ENCODE assay signal across 8 mouse cellular contexts in the genomic region with DNA sequence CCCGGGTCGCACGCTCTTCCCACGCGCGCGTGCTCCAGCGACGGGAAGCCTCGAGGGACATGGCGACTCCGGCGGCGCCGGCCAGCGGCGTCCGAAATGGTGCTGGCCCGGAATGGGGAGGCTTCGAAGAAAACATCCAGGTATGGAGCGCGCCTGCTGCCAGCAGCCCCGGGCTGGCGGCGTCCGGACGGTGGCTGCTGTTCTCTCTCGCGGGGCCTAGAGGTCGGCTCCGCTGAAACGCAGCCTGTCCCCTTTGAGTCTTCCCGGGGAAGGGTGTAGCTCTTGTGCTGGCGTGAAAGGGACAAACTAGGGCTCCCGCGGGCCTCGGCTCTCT. TPM values are rescaled to one million over a fixed set of nuclear protein-coding genes. Genes with fewer than 3 reads are reported as not detected.
DNase-seq lines count a peak whose midpoint lies in the region; ATAC-seq and TF ChIP-seq lines count a peak whose summit lies in the region.

No protein-coding gene starts in this region.

- no peak for TF ChIP-seq POLR2A in kidney, adult 2 months (IDR thresholded peaks at IDR 0.05; ENCODE audit: low read depth, low read length)
- TF ChIP-seq POLR2A in bone marrow macrophage, adult 2 months (IDR thresholded peaks at IDR 0.05; ENCODE audit: borderline replicate concordance, low read depth, low read length) = no peak

- H3K27ac ChIP-seq in kidney, adult 2 months (ENCODE audit: insufficient read depth, low read depth, low read length) = peak overlapping the region; percentile 77
- H3K27ac ChIP-seq in bone marrow macrophage, adult 2 months (ENCODE audit: insufficient read depth, low read depth, low read length) = peak overlapping the region; percentile 40
- H3K27ac ChIP-seq in hindbrain, embryonic 14.5 days = peak overlapping the region; percentile 82
- peak overlapping the region; percentile 81 for H3K27ac ChIP-seq in midbrain, embryonic 14.5 days (replicated peaks; ENCODE audit: low read depth, low read length)

- no peak for TF ChIP-seq CTCF in kidney, adult 2 months (conservative IDR thresholded peaks at IDR 0.05; ENCODE audit: insufficient read depth, insufficient read length, low read depth, low read length)
- no peak for TF ChIP-seq CTCF in bone marrow macrophage, adult 2 months (IDR thresholded peaks at IDR 0.05; ENCODE audit: low read depth, low read length)

- H3K9me3 ChIP-seq in hindbrain, embryonic 14.5 days (ENCODE audit: control insufficient read depth, low read length) = no peaks in the 10 kb centered on the region
- H3K9me3 ChIP-seq in midbrain, embryonic 14.5 days (ENCODE audit: control insufficient read depth, low read length) = no peaks in the 10 kb centered on the region

- no peak for DNase-seq in kidney, adult 2 months
- DNase-seq in kidney, postnatal 25 days = no peak
- no peak for DNase-seq in hindbrain, embryonic 14.5 days (ENCODE audit: low spot score)
- DNase-seq in midbrain, embryonic 14.5 days = no peak
- no peak for DNase-seq in right cerebral cortex, postnatal 25 days
- no peak for DNase-seq in cerebellum, postnatal 36 days
- DNase-seq in cerebellum, adult 18-20 months = no peak

- peak overlapping the region; percentile 94 for H3K4me2 ChIP-seq in hindbrain, embryonic 14.5 days (replicated peaks)
- H3K4me2 ChIP-seq in midbrain, embryonic 14.5 days (ENCODE audit: low read length) = peak overlapping the region; percentile 75

- H3K4me3 ChIP-seq in kidney, adult 2 months (ENCODE audit: insufficient read depth, low read depth, low read length) = peak overlapping the region; percentile 95
- H3K4me3 ChIP-seq in bone marrow macrophage, adult 2 months (ENCODE audit: insufficient read depth, low read length) = peak overlapping the region; percentile 73
- peak overlapping the region; percentile 95 for H3K4me3 ChIP-seq in hindbrain, embryonic 14.5 days (replicated peaks; ENCODE audit: low read length)
- H3K4me3 ChIP-seq in midbrain, embryonic 14.5 days (replicated peaks; ENCODE audit: low read depth, low read length) = peak overlapping the region; percentile 94

- no peaks in the 10 kb centered on the region for H3K36me3 ChIP-seq in kidney, adult 2 months (ENCODE audit: control insufficient read depth, insufficient read depth, low read length)
- peaks cover 68% of the 10 kb centered on the region for H3K36me3 ChIP-seq in hindbrain, embryonic 14.5 days (replicated peaks; ENCODE audit: control insufficient read depth, insufficient read depth)
- peaks cover 69% of the 10 kb centered on the region for H3K36me3 ChIP-seq in midbrain, embryonic 14.5 days (ENCODE audit: control insufficient read depth, insufficient read depth, low read length)

- peak overlapping the region; percentile 96 for H3K9ac ChIP-seq in hindbrain, embryonic 14.5 days
- H3K9ac ChIP-seq in midbrain, embryonic 14.5 days (replicated peaks; ENCODE audit: low read length) = peak overlapping the region; percentile 92

- peaks cover 7% of the 10 kb centered on the region; the same call in 1 of the 2 replicates for H3K4me1 ChIP-seq in kidney, adult 2 months (ENCODE audit: control insufficient read depth, insufficient read depth, low read length)
- peaks cover 9% of the 10 kb centered on the region for H3K4me1 ChIP-seq in bone marrow macrophage, adult 2 months (ENCODE audit: control insufficient read depth, insufficient read depth, low read length)
- peaks cover 18% of the 10 kb centered on the region for H3K4me1 ChIP-seq in hindbrain, embryonic 14.5 days (replicated peaks; ENCODE audit: control insufficient read depth, insufficient read depth, low read length)
- peaks cover 17% of the 10 kb centered on the region for H3K4me1 ChIP-seq in midbrain, embryonic 14.5 days (ENCODE audit: control insufficient read depth, insufficient read depth, low read length)

- no peaks in the 10 kb centered on the region for H3K27me3 ChIP-seq in kidney, adult 2 months (replicated peaks; ENCODE audit: control insufficient read depth, insufficient read depth, low read length)
- H3K27me3 ChIP-seq in hindbrain, embryonic 14.5 days (ENCODE audit: control insufficient read depth, insufficient read depth, low read length) = no peaks in the 10 kb centered on the region
- no peaks in the 10 kb centered on the region for H3K27me3 ChIP-seq in midbrain, embryonic 14.5 days (ENCODE audit: control insufficient read depth, insufficient read depth, low read length)

- under 1% methylated on average over 37 of the region's 37 CpGs for WGBS in kidney, adult 2 months
- under 1% methylated on average over 31 of the region's 37 CpGs for WGBS in hindbrain, embryonic 14.5 days
- under 1% methylated on average over 37 of the region's 37 CpGs for WGBS in midbrain, embryonic 14.5 days

- no peak; the same call in 1 of the 2 replicates for ATAC-seq in hindbrain, embryonic 14.5 days (ENCODE audit: low FRiP score)
- ATAC-seq in midbrain, embryonic 14.5 days (ENCODE audit: low FRiP score, low TSS enrichment) = no peak; the same call in 1 of the 2 replicates

RNA-seq across cellular contexts. Expression of gene Yipf3, which starts 0.3 kb away (rescaled TPM):
- 246 and 292 TPM in 2 replicates for polyA plus RNA-seq in kidney, adult 2 months (2012; rRNA removed)
- 121 and 143 TPM in 2 replicates for polyA plus RNA-seq in bone marrow macrophage, adult 2 months (2012; ENCODE audit: insufficient read depth, insufficient read length, missing spikeins)
- 91.6 and 97.2 TPM in 2 replicates for polyA plus RNA-seq in hindbrain, embryonic 14.5 days (2014; fragmentation: Nextera tagmentation; extraction: Ambion mirVana)
- 86.7 and 90.0 TPM in 2 replicates for polyA plus RNA-seq in midbrain, embryonic 14.5 days (2014; fragmentation: Nextera tagmentation; extraction: Ambion mirVana)

RNA-seq across cellular contexts. Expression of gene Polr1c, which starts 0.3 kb away (rescaled TPM):
- polyA plus RNA-seq in kidney, adult 2 months (2012; rRNA removed) = 63.0 and 70.7 TPM in 2 replicates
- 29.9 and 30.7 TPM in 2 replicates for polyA plus RNA-seq in bone marrow macrophage, adult 2 months (2012; ENCODE audit: insufficient read depth, insufficient read length, missing spikeins)
- 75.4 and 80.1 TPM in 2 replicates for polyA plus RNA-seq in hindbrain, embryonic 14.5 days (2014; fragmentation: Nextera tagmentation; extraction: Ambion mirVana)
- polyA plus RNA-seq in midbrain, embryonic 14.5 days (2014; fragmentation: Nextera tagmentation; extraction: Ambion mirVana) = 89.8 and 91.0 TPM in 2 replicates

RNA-seq across cellular contexts. Expression of gene Lrrc73, which starts 5.2 kb away (rescaled TPM):
- 1.1 and 1.4 TPM in 2 replicates for polyA plus RNA-seq in kidney, adult 2 months (2012; rRNA removed)
- 0.58 TPM in 1 of 2 replicates, not detected in the other for polyA plus RNA-seq in bone marrow macrophage, adult 2 months (2012; ENCODE audit: insufficient read depth, insufficient read length, missing spikeins)
- 15.1 and 18.1 TPM in 2 replicates for polyA plus RNA-seq in hindbrain, embryonic 14.5 days (2014; fragmentation: Nextera tagmentation; extraction: Ambion mirVana)
- 12.0 and 17.4 TPM in 2 replicates for polyA plus RNA-seq in midbrain, embryonic 14.5 days (2014; fragmentation: Nextera tagmentation; extraction: Ambion mirVana)

RNA-seq across cellular contexts. Expression of gene Tjap1, which starts 34.7 kb away (rescaled TPM):
- polyA plus RNA-seq in kidney, adult 2 months (2012; rRNA removed) = 23.1 and 29.7 TPM in 2 replicates
- 18.0 and 18.1 TPM in 2 replicates for polyA plus RNA-seq in bone marrow macrophage, adult 2 months (2012; ENCODE audit: insufficient read depth, insufficient read length, missing spikeins)
- polyA plus RNA-seq in hindbrain, embryonic 14.5 days (2014; fragmentation: Nextera tagmentation; extraction: Ambion mirVana) = 22.3 and 25.8 TPM in 2 replicates
- polyA plus RNA-seq in midbrain, embryonic 14.5 days (2014; fragmentation: Nextera tagmentation; extraction: Ambion mirVana) = 23.5 and 24.1 TPM in 2 replicates

RNA-seq across cellular contexts. Expression of gene Xpo5, which starts 45.6 kb away (rescaled TPM):
- 18.5 and 20.5 TPM in 2 replicates for polyA plus RNA-seq in kidney, adult 2 months (2012; rRNA removed)
- polyA plus RNA-seq in bone marrow macrophage, adult 2 months (2012; ENCODE audit: insufficient read depth, insufficient read length, missing spikeins) = 16.6 and 17.3 TPM in 2 replicates
- polyA plus RNA-seq in hindbrain, embryonic 14.5 days (2014; fragmentation: Nextera tagmentation; extraction: Ambion mirVana) = 43.4 and 44.4 TPM in 2 replicates
- 42.3 and 54.3 TPM in 2 replicates for polyA plus RNA-seq in midbrain, embryonic 14.5 days (2014; fragmentation: Nextera tagmentation; extraction: Ambion mirVana)
